ENCODE assay signal across 9 mouse cellular contexts in the genomic region with DNA sequence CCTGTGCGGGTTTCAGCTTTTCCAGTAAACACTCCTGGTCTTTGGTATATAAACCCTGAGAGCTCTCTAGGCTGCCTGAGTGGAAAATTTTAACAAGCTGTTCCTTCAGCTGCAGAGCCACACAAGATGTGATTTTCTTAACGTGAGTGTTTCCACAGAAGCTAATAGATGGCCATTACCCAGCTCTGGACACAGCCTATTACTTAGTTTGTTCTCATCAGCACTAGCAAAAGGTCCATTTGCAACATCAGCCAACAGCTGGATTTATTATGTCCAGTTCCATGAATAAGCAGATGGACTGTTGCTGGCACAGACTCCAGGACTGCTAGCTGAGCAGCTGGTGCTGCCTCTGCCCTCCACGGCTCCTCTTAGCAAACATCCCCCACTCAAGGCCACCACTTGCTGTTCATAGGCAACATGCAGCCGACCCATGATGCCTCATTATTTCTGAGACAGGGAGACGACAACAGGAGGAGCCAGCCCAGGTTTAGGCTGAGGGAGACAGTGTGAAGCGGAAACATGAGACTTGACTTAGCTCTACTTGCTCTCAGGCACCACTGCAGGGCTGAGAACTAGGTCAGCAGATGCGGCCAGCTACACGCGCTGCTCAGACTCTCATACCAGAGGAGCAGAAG. TPM values are rescaled to one million over a fixed set of nuclear protein-coding genes. Genes with fewer than 3 reads are reported as not detected.
DNase-seq lines count a peak whose midpoint lies in the region; ATAC-seq and TF ChIP-seq lines count a peak whose summit lies in the region.
"Had no signal": no experiment of that assay in that cellular context is flagged by ENCODE, and none has a peak within 500 bp of the region (broad histone marks: within the 10 kb centered on the region; RNA-seq: fewer than 3 reads in every experiment).

No protein-coding gene starts in this region.

- no peak overlapping the region for H3K9ac ChIP-seq in liver, embryonic 11.5 days (ENCODE audit: low read depth, low read length)
- H3K9ac ChIP-seq in intestine, embryonic 15.5 days, result no peak overlapping the region
- H3K9ac ChIP-seq in stomach, embryonic 14.5 days (replicated peaks; ENCODE audit: low read depth, low read length), result no peak overlapping the region
- H3K9ac ChIP-seq in liver, embryonic 12.5 days, result no peak overlapping the region
- H3K9ac ChIP-seq: heart, embryonic 13.5 days; liver, embryonic 15.5 days had no signal

- no peaks in the 10 kb centered on the region for H3K36me3 ChIP-seq in liver, embryonic 11.5 days (ENCODE audit: control insufficient read depth, insufficient read depth, low read length)
- no peaks in the 10 kb centered on the region for H3K36me3 ChIP-seq in intestine, embryonic 15.5 days
- no peaks in the 10 kb centered on the region for H3K36me3 ChIP-seq in stomach, embryonic 14.5 days (ENCODE audit: control insufficient read depth, insufficient read depth, low read length)
- H3K36me3 ChIP-seq in liver, embryonic 12.5 days, result no peaks in the 10 kb centered on the region
- H3K36me3 ChIP-seq: heart, embryonic 13.5 days; liver, embryonic 15.5 days had no signal

- H3K4me3 ChIP-seq in liver, embryonic 11.5 days (ENCODE audit: low read depth, low read length), result no peak overlapping the region
- H3K4me3 ChIP-seq in gastrocnemius, adult 2 months, result peak overlapping the region; percentile 28
- no peak overlapping the region for H3K4me3 ChIP-seq in intestine, embryonic 15.5 days (replicated peaks)
- H3K4me3 ChIP-seq in stomach, embryonic 14.5 days (ENCODE audit: low read depth, low read length), result no peak overlapping the region
- H3K4me3 ChIP-seq in liver, embryonic 12.5 days, result no peak overlapping the region
- H3K4me3 ChIP-seq: heart, embryonic 13.5 days; liver, embryonic 15.5 days had no signal

- 0 out of 2 replicates have a peak, but pooled peaks have one; percentile 10 for ATAC-seq in liver, embryonic 11.5 days (replicated peaks; ENCODE audit: low FRiP score)
- ATAC-seq in intestine, embryonic 15.5 days, result peak; percentile 75
- peak; percentile 77; the same call in 1 of the 2 replicates for ATAC-seq in stomach, embryonic 14.5 days (ENCODE audit: insufficient number of reproducible peaks, insufficient read depth, low FRiP score, low read depth)
- no peak for ATAC-seq in liver, embryonic 12.5 days

- DNase-seq in liver, embryonic 11.5 days (ENCODE audit: low spot score), result no peak
- no peak for DNase-seq in liver
- peak; percentile 81 for DNase-seq in gastrocnemius, adult 2 months
- DNase-seq in yolk sac, embryonic 10.5 days (ENCODE audit: low spot score), result no peak

- no peaks in the 10 kb centered on the region for H3K4me1 ChIP-seq in liver, embryonic 11.5 days (replicated peaks; ENCODE audit: control insufficient read depth, insufficient read depth, low read length)
- H3K4me1 ChIP-seq in intestine, embryonic 15.5 days (replicated peaks), result peaks cover 4% of the 10 kb centered on the region
- H3K4me1 ChIP-seq in stomach, embryonic 14.5 days (ENCODE audit: control insufficient read depth, insufficient read depth, low read length), result peaks cover 17% of the 10 kb centered on the region; the same call in 1 of the 2 replicates
- no peaks in the 10 kb centered on the region for H3K4me1 ChIP-seq in liver, embryonic 12.5 days
- H3K4me1 ChIP-seq: heart, embryonic 13.5 days; liver, embryonic 15.5 days had no signal

- no peaks in the 10 kb centered on the region for H3K27me3 ChIP-seq in liver, embryonic 11.5 days (replicated peaks; ENCODE audit: control insufficient read depth, insufficient read depth, low read length)
- H3K27me3 ChIP-seq in intestine, embryonic 15.5 days (replicated peaks), result no peaks in the 10 kb centered on the region
- H3K27me3 ChIP-seq in stomach, embryonic 14.5 days (ENCODE audit: control insufficient read depth, insufficient read depth, low read length), result no peaks in the 10 kb centered on the region
- peaks cover 3% of the 10 kb centered on the region; the same call in 1 of the 2 replicates for H3K27me3 ChIP-seq in liver, embryonic 12.5 days (replicated peaks)
- H3K27me3 ChIP-seq: heart, embryonic 13.5 days; liver, embryonic 15.5 days had no signal

- TF ChIP-seq CTCF in gastrocnemius, adult 2 months (IDR thresholded peaks at IDR 0.05), result no peak

- H3K4me2 ChIP-seq in liver, embryonic 11.5 days, result no peak overlapping the region
- H3K4me2 ChIP-seq in intestine, embryonic 15.5 days (replicated peaks), result no peak overlapping the region
- H3K4me2 ChIP-seq in stomach, embryonic 14.5 days (replicated peaks; ENCODE audit: low read depth, low read length), result no peak overlapping the region
- H3K4me2 ChIP-seq in liver, embryonic 12.5 days, result no peak overlapping the region
- H3K4me2 ChIP-seq: heart, embryonic 13.5 days; liver, embryonic 15.5 days had no signal

- 69% methylated on average over 9 of the region's 9 CpGs for WGBS in liver, embryonic 11.5 days
- WGBS in intestine, embryonic 15.5 days, result 35% methylated on average over 9 of the region's 9 CpGs
- WGBS in stomach, embryonic 14.5 days, result 31% methylated on average over 9 of the region's 9 CpGs
- 66% methylated on average over 9 of the region's 9 CpGs for WGBS in liver, embryonic 12.5 days (ENCODE audit: insufficient replicate concordance)

- no peak overlapping the region for H3K27ac ChIP-seq in liver, embryonic 11.5 days (ENCODE audit: low read depth, low read length)
- peak overlapping the region; percentile 91 for H3K27ac ChIP-seq in gastrocnemius, adult 2 months
- H3K27ac ChIP-seq in intestine, embryonic 15.5 days, result peak overlapping the region; percentile 44
- H3K27ac ChIP-seq in stomach, embryonic 14.5 days (ENCODE audit: low read length), result peak overlapping the region; percentile 52; the same call in 1 of the 2 replicates
- H3K27ac ChIP-seq in liver, embryonic 12.5 days, result no peak overlapping the region
- H3K27ac ChIP-seq: heart, embryonic 13.5 days; liver, embryonic 15.5 days had no signal

- no peaks in the 10 kb centered on the region for H3K9me3 ChIP-seq in liver, embryonic 11.5 days (ENCODE audit: control insufficient read depth, low read length)
- no peaks in the 10 kb centered on the region for H3K9me3 ChIP-seq in intestine, embryonic 15.5 days
- H3K9me3 ChIP-seq in stomach, embryonic 14.5 days (ENCODE audit: control insufficient read depth, low read depth, low read length), result no peaks in the 10 kb centered on the region
- no peaks in the 10 kb centered on the region for H3K9me3 ChIP-seq in liver, embryonic 12.5 days (replicated peaks)
- H3K9me3 ChIP-seq: heart, embryonic 13.5 days; liver, embryonic 15.5 days had no signal

- intact Hi-C loops in gastrocnemius, adult 2 months (cut with DNase I), result loop anchor here (5.0 to 10.0 kb wide), 3 partner anchors 35 to 302 kb away; a partner anchor contains a TSS

RNA-seq across cellular contexts. Expression of a gene that starts 43.1 kb away (rescaled TPM):
- polyA plus RNA-seq in liver, embryonic 11.5 days (2014; fragmentation: Nextera tagmentation; extraction: Ambion mirVana), result 9.3 and 10.7 TPM in 2 replicates
- total RNA-seq in gastrocnemius, adult 2 months (2021), result 10 to 100 TPM; 10.2 to 13.6 TPM
- polyA plus RNA-seq in intestine, embryonic 15.5 days (2015; fragmentation: Nextera tagmentation; extraction: Ambion mirVana), result 7.5 and 9.7 TPM in 2 replicates
- 10.6 and 10.9 TPM in 2 replicates for polyA plus RNA-seq in stomach, embryonic 14.5 days (2014; fragmentation: Nextera tagmentation; extraction: Ambion mirVana)
- 4.4 and 5.4 TPM in 2 replicates for polyA plus RNA-seq in liver, embryonic 12.5 days (2016; fragmentation: Nextera tagmentation; extraction: Ambion mirVana)

RNA-seq across cellular contexts. Expression of a gene that starts 51.4 kb away (rescaled TPM):
- polyA plus RNA-seq in liver, embryonic 11.5 days (2014; fragmentation: Nextera tagmentation; extraction: Ambion mirVana), result 2.3 TPM in 2 replicates
- total RNA-seq in gastrocnemius, adult 2 months (2021), result under 1 TPM; 0.05 to 0.20 TPM
- 1.9 and 2.3 TPM in 2 replicates for polyA plus RNA-seq in intestine, embryonic 15.5 days (2015; fragmentation: Nextera tagmentation; extraction: Ambion mirVana)
- 3.6 and 5.2 TPM in 2 replicates for polyA plus RNA-seq in stomach, embryonic 14.5 days (2014; fragmentation: Nextera tagmentation; extraction: Ambion mirVana)
- 5.5 and 6.0 TPM in 2 replicates for polyA plus RNA-seq in liver, embryonic 12.5 days (2016; fragmentation: Nextera tagmentation; extraction: Ambion mirVana)

Comparison
In these comparisons a context has a peak if more than half of its experiments do, and no peak if none do; other contexts are left out.
1. H3K27ac ChIP-seq: peak in gastrocnemius, adult 2 months (single experiment), intestine, embryonic 15.5 days (single experiment) and stomach, embryonic 14.5 days (single experiment); none in liver, embryonic 11.5 days (single experiment) and liver, embryonic 12.5 days (single experiment).